Mouse (Mus musculus) forebrain, embryonic 11.5 days (tissue): ENCODE measurements at regions not wholly inside any gene's neighbourhood (a gene's known extent, or its start where the extent isn't known, plus 50 kb on each side); places are given as distances from the start of the nearest gene placed in this dataset.

Experiments
- ATAC-seq: fragments of 200-750 bp; cut with Nextera tagmentation; replicated peaks from 2 replicates; pipeline ENCODE4 v1.8.0; 2017; ENCODE audit warnings: moderate TSS enrichment; ENCODE audit not compliant: low FRiP score
- DNase-seq: peaks from one replicate; pipeline ENCODE4 v3.0.0-alpha.2; 2017; ENCODE audit warnings: low spot score
- H3K27ac ChIP-seq: fragments of 300-500 bp; sonication (generic); 2 replicates; pipeline ENCODE4 v1.5.1; 2014; ENCODE audit warnings: low read depth, low read length
- H3K27me3 ChIP-seq: fragments of 300-500 bp; sonication (generic); 2 replicates; pipeline ENCODE4 v1.6.1; 2014; ENCODE audit warnings: mild to moderate bottlenecking, low read length, mixed read lengths; ENCODE audit not compliant: control insufficient read depth, insufficient read depth
- H3K36me3 ChIP-seq: fragments of 300-500 bp; sonication (generic); 2 replicates; pipeline ENCODE4 v1.6.1; 2014; ENCODE audit warnings: mild to moderate bottlenecking, low read length, moderate library complexity, mixed read lengths; ENCODE audit not compliant: control insufficient read depth, insufficient read depth
- H3K4me1 ChIP-seq: fragments of 300-500 bp; sonication (generic); replicated peaks from 2 replicates; pipeline ENCODE4 v1.6.1; 2014; ENCODE audit warnings: low read length, mixed read lengths; ENCODE audit not compliant: control insufficient read depth, insufficient read depth
- H3K4me2 ChIP-seq: fragments of 300-500 bp; sonication (generic); 2 replicates; pipeline ENCODE4 v1.6.1; 2014; ENCODE audit warnings: low read depth, mild to moderate bottlenecking, low read length, moderate library complexity, mixed read lengths; ENCODE audit not compliant: severe bottlenecking
- H3K4me3 ChIP-seq: fragments of 300-500 bp; sonication (generic); 2 replicates; pipeline ENCODE4 v1.5.1; 2014; ENCODE audit warnings: low read depth, low read length
- H3K9ac ChIP-seq: fragments of 300-500 bp; sonication (generic); 2 replicates; pipeline ENCODE4 v1.6.1; 2014; ENCODE audit warnings: low read length
- H3K9me3 ChIP-seq: fragments of 300-500 bp; sonication (generic); 2 replicates; pipeline ENCODE4 v1.6.1; 2016; ENCODE audit warnings: low read length, mixed read lengths; ENCODE audit not compliant: control insufficient read depth
- WGBS: fragments of 180-500 bp; shearing (Covaris S2); extraction: QIAGEN DNeasy Blood & Tissue Kit; methylation state at CpG from one replicate; pipeline ENCODE4 v1.1.7; 2014; 5-methylcytosine and 5-hydroxymethylcytosine counted together

DNA sequence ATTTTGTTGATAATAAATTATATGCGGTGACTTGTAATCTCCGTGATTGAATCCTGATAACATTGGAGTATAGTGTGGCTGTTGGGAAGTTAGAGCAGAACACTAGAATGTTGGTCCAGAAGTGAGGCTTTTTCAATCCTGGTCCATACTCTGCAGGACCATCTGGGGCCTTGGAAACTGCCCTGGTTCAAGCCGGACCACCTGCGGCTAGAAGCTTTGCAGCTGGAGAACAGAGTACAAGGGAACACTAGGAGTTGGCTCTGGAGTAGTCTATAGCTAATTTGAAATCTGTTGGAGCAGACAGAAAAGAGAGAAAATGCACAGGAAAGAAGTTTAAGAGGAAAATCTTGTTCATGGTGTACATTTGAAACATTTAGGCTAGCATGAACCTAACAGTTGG, 79.0 kb downstream of the Casp12 start:
- 91% methylated on average over 4 of the region's 4 CpGs for WGBS
- H3K4me2 ChIP-seq, result no peak overlapping the region
- no peaks in the 10 kb centered on the region for H3K36me3 ChIP-seq
- no peak for DNase-seq
- H3K27me3 ChIP-seq, result no peaks in the 10 kb centered on the region
- no peak overlapping the region for H3K9ac ChIP-seq
- H3K27ac ChIP-seq, result no peak overlapping the region
- H3K4me3 ChIP-seq, result no peak overlapping the region
- no peaks in the 10 kb centered on the region for H3K9me3 ChIP-seq
- no peaks in the 10 kb centered on the region for H3K4me1 ChIP-seq
- ATAC-seq, result no peak

DNA sequence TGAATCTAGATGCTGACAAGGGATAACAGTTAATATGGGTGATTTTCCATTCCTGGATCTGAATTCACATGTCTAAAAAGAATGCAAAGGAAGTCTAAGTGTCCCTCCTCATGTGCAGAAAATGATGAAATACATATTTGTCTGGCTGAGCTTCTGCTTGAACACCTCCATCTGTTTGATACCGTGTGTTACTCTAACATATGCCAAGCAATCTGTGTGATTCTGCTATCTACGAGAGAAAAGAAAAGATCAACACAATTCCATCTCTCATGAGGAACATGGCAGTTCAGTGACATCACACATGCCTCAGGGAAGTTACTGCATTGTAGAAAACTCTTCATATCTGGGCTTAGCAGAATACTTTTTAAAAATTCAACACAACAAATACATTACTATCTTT, 103.0 kb downstream of the Casp12 start:
- H3K9me3 ChIP-seq, result no peaks in the 10 kb centered on the region
- no peaks in the 10 kb centered on the region for H3K36me3 ChIP-seq
- H3K4me1 ChIP-seq, result no peaks in the 10 kb centered on the region
- H3K27me3 ChIP-seq, result no peaks in the 10 kb centered on the region
- H3K4me2 ChIP-seq, result no peak overlapping the region
- WGBS, result 83% methylated on average over 2 of the region's 2 CpGs
- no peak for ATAC-seq
- H3K4me3 ChIP-seq, result no peak overlapping the region
- no peak overlapping the region for H3K9ac ChIP-seq
- DNase-seq, result no peak
- H3K27ac ChIP-seq, result no peak overlapping the region

DNA sequence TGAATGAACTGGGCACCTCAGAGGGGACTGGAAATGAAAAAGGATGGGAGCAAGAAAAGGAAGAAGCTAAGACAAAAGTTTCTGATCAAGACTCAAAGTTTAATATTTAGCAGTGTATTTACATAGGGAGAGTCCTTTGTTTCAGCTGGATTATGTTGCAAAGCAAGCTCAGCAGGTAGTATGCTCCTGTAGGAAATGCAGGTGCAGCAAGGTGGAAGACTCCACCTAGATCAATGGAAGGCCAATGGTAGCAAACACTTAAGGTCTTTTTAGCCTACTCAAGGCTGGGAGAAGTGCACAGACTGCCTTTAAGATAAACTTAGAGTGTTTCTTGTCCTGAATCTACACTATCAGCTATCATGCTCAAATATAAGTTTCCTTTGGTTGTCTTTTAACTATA, 111.4 kb downstream of the Casp12 start:
- DNase-seq, result no peak
- no peak overlapping the region for H3K4me2 ChIP-seq
- no peak for ATAC-seq
- no peaks in the 10 kb centered on the region for H3K36me3 ChIP-seq
- H3K4me3 ChIP-seq, result no peak overlapping the region
- no peaks in the 10 kb centered on the region for H3K27me3 ChIP-seq
- no peak overlapping the region for H3K9ac ChIP-seq
- no peaks in the 10 kb centered on the region for H3K9me3 ChIP-seq
- H3K27ac ChIP-seq, result no peak overlapping the region
- no peaks in the 10 kb centered on the region for H3K4me1 ChIP-seq

DNA sequence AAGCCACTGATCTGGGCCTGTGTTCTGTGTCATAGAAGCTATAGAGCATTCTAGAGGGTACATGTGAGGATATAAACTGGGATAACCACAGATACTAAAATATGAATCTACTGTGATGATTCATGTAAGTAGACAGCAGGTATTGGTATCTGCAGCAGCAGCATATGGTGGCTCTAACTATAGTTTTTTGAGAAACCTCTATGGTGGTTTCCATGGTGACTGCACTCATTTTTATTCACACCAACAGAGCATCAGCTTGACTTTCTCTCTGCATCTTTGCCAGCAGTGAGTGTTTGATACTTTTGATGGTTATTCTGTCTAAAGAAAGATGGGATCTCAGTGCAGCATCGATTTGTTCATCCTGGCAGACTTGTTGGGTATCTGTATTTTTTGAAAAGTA, 126.8 kb downstream of the Casp12 start:
- no peaks in the 10 kb centered on the region for H3K27me3 ChIP-seq
- no peak overlapping the region for H3K9ac ChIP-seq
- no peak overlapping the region for H3K27ac ChIP-seq
- 79% methylated on average over 1 of the region's 1 CpGs for WGBS
- no peaks in the 10 kb centered on the region for H3K9me3 ChIP-seq
- no peak overlapping the region for H3K4me3 ChIP-seq
- H3K36me3 ChIP-seq, result no peaks in the 10 kb centered on the region
- no peak for ATAC-seq
- no peaks in the 10 kb centered on the region for H3K4me1 ChIP-seq
- H3K4me2 ChIP-seq, result no peak overlapping the region
- DNase-seq, result no peak

DNA sequence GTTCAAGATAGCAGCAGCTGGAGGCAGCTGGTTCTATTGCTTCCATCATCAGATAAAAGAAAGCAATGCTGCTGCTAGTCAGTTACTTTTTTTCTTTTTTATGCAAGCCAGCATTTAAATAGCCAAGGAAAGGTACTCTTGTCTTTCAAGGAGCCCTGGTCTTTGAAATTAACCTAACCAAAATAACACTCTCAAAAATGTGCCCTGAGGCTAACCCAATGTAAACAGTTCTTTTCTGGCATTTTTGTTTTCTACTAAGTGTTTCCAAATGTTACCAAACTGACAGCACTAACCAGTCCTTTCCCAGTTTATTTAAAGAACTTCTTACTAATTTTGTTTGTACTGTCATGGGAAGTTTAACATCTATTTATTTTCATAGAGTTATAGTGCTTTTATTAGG, 129.0 kb downstream of the Casp12 start:
- Histone ChIP-seq H3K27ac (no peak overlapping the region), H3K4me3 (no peak overlapping the region), H3K4me1 (no peaks in the 10 kb centered on the region), H3K27me3 (no peaks in the 10 kb centered on the region), H3K9me3 (no peaks in the 10 kb centered on the region), H3K9ac (no peak overlapping the region), H3K36me3 (no peaks in the 10 kb centered on the region), H3K4me2 (no peak overlapping the region)
- DNase-seq, result no peak
- no peak for ATAC-seq

DNA sequence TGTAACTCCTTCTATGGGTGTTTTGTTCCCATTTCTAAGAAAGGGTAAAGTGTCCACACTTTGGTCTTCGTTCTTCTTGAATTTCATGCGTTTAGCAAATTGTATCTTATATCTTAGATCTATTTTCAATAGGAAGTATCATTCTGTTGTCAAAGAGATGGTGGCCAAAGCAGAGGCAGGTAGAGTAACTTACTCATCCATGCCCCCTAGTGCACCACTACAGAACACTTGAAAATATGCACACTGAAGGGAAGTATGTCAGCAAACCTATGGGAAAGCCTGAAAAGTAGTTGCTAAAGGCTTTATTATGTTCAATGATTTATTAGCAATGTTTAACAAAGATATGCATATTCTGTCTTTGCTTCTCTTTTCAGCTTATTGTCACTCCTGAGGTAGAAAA, 140.0 kb downstream of the Casp12 start:
- Histone ChIP-seq H3K4me2 (no peak overlapping the region), H3K9ac (no peak overlapping the region), H3K36me3 (no peaks in the 10 kb centered on the region), H3K4me3 (no peak overlapping the region), H3K4me1 (no peaks in the 10 kb centered on the region), H3K27me3 (no peaks in the 10 kb centered on the region), H3K27ac (no peak overlapping the region), H3K9me3 (no peaks in the 10 kb centered on the region; the same call in 1 of the 2 replicates)
- DNase-seq (no peak), ATAC-seq (no peak)
- 90% methylated on average over 2 of the region's 2 CpGs for WGBS

DNA sequence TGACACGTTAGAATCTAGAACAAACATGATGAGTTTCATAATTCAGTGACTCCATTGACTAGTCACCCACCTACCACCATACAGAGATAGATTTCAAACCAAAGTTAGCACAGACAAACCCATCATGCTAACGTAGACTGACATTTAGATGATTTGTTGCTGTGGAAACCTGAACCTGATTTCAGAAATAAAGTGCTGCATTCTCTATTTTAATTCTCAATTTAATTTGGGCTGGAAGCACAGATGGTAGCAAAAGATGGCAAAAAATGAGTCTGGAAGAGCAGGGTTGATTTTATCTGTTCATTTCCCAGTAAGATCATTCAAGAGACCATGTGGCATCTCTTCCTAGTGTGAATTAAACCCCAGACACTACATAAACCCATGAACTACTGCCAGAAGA, 151.6 kb downstream of the Casp12 start:
- no peaks in the 10 kb centered on the region for H3K36me3 ChIP-seq

DNA sequence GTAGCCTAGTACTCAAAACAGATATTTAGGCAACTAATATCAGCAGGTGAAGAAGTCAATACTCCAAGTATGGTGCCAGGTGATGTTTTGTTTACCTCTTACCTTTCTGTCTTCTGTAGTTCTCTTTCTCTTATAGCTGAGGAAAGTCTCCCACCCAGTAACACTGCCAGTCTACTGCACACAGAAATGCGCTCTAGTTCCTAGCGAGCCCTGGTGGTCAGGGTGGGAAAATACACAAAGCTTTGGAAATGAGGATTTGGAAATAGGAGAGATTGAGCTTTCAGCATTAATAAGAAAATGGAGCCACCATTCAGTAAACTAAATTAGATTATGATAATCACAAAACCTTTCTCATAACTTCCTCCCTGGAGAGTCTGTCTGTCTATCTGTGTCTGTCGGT, 153.1 kb downstream of the Casp12 start:
- DNase-seq (no peak), ATAC-seq (0 out of 2 replicates have a peak, but pooled peaks have one; percentile 44)
- WGBS, result 53% methylated on average over 3 of the region's 3 CpGs
- no peak overlapping the region for H3K4me3 ChIP-seq
- H3K36me3 ChIP-seq, result no peaks in the 10 kb centered on the region
- H3K9ac ChIP-seq, result no peak overlapping the region
- no peak overlapping the region for H3K4me2 ChIP-seq
- no peaks in the 10 kb centered on the region for H3K9me3 ChIP-seq
- no peak overlapping the region for H3K27ac ChIP-seq
- H3K4me1 ChIP-seq, result no peaks in the 10 kb centered on the region
- no peaks in the 10 kb centered on the region for H3K27me3 ChIP-seq

More for the DNA sequence above, 151.6 kb downstream of the Casp12 start:
- WGBS, result 80% methylated on average over 2 of the region's 2 CpGs
- Histone ChIP-seq H3K27me3 (no peaks in the 10 kb centered on the region), H3K9ac (no peak overlapping the region), H3K9me3 (no peaks in the 10 kb centered on the region), H3K4me2 (no peak overlapping the region), H3K4me1 (no peaks in the 10 kb centered on the region), H3K4me3 (no peak overlapping the region), H3K27ac (no peak overlapping the region)
- DNase-seq (no peak), ATAC-seq (no peak)

DNA sequence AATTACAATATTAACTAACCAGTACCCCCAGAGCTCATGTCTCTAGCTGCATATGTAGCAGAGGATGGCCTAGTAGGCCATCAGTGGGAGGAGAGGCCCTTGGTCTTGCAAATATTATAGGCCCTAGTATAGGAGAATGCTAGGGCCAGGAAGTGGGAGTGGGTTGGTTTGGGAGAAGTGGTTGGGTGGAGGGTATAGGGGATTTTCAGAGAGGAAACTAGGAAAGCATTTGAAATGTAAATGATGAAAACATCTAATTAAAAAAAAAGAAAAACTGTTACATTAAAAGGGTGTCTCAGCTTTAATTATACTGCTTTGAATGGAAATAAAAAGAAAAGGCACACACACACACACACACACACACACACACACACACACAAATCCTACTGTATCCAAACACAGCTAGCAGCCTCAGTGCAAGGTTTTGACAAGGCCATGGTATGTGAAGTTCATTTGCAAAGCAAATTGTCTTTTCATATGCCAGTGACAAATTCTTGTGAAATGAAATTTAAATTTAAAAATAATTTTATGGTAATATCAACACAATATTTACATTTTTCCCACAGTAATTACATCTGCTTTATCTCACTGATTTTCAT, 180.6 kb downstream of the Casp12 start:
- DNase-seq (no peak), ATAC-seq (no peak)
- H3K27me3 ChIP-seq, result no peaks in the 10 kb centered on the region
- H3K9me3 ChIP-seq, result no peaks in the 10 kb centered on the region
- H3K4me3 ChIP-seq, result no peak overlapping the region
- no peak overlapping the region for H3K4me2 ChIP-seq
- H3K36me3 ChIP-seq, result no peaks in the 10 kb centered on the region
- H3K27ac ChIP-seq, result no peak overlapping the region
- no peaks in the 10 kb centered on the region for H3K4me1 ChIP-seq
- no peak overlapping the region for H3K9ac ChIP-seq
